Mouse (Mus musculus) thymus, postnatal 4 days (tissue): ENCODE results near the gene Map2k5.

Experiments used
- DNase-seq: peaks from one replicate; pipeline ENCODE4 v3.0.0; 2021

Map2k5 gene

GRCm38 (mm10) chr9:63182306-63182960, 195.3 kb downstream of the Map2k5 start:
- DNase-seq = no peak

GRCm38 (mm10) chr9:63181337-63182178, 196.1 kb downstream of the Map2k5 start:
- DNase-seq = no peak

- no peak for DNase-seq
Observed at GRCm38 (mm10) chr9:63178296-63178695, 199.4 kb downstream of the Map2k5 start.

- DNase-seq = peak; percentile 35
Observed at GRCm38 (mm10) chr9:63174001-63174721, 203.5 kb downstream of the Map2k5 start.

GRCm38 (mm10) chr9:63171951-63172350, 205.8 kb downstream of the Map2k5 start:
- no peak for DNase-seq

- DNase-seq = no peak
Observed at GRCm38 (mm10) chr9:63169127-63169526, 208.6 kb downstream of the Map2k5 start.

GRCm38 (mm10) chr9:63165070-63165469, 212.6 kb downstream of the Map2k5 start:
- no peak for DNase-seq

GRCm38 (mm10) chr9:63163756-63164155, 213.9 kb downstream of the Map2k5 start:
- DNase-seq = peak; percentile 34

- DNase-seq = no peak
Observed at GRCm38 (mm10) chr9:63151949-63152348, 225.8 kb downstream of the Map2k5 start.

- DNase-seq = peak; percentile 83
Observed at GRCm38 (mm10) chr9:63151072-63151870, 226.4 kb downstream of the Map2k5 start.

- DNase-seq = no peak
Observed at GRCm38 (mm10) chr9:63150086-63150800, 227.5 kb downstream of the Map2k5 start.

- DNase-seq = no peak
Observed at GRCm38 (mm10) chr9:63149372-63149766, 228.3 kb downstream of the Map2k5 start.

- no peak for DNase-seq
Observed at GRCm38 (mm10) chr9:63148410-63149371, 229.0 kb downstream of the Map2k5 start, which contains the start of gene Skor1. Skor1 (minus strand) TSS chr9:63148961.

- DNase-seq = no peak
Observed at GRCm38 (mm10) chr9:63147786-63148409, 229.8 kb downstream of the Map2k5 start.

- DNase-seq = no peak
Observed at GRCm38 (mm10) chr9:63147296-63147695, 230.4 kb downstream of the Map2k5 start.

GRCm38 (mm10) chr9:63146856-63147274, 230.8 kb downstream of the Map2k5 start:
- DNase-seq = no peak

- DNase-seq = no peak
Observed at GRCm38 (mm10) chr9:63146126-63146855, 231.4 kb downstream of the Map2k5 start.

GRCm38 (mm10) chr9:63145249-63146125, 232.2 kb downstream of the Map2k5 start:
- no peak for DNase-seq
